Mouse (Mus musculus): ENCODE data around the gene Tfap2c. TPM values are rescaled to one million over a fixed set of nuclear protein-coding genes. Genes with fewer than 3 reads are reported as not detected.

Gene Tfap2c
- total and polyA plus RNA-seq, 3 experiments: 0.05 TPM; not detected in 2

- Histone ChIP-seq H3K4me1 (ENCODE audit: insufficient read depth, low read depth, low read length) (no peaks in the 10 kb centered on the region), H3K27me3 (ENCODE audit: insufficient read depth, low read length) (no peaks in the 10 kb centered on the region), H3K36me3 (replicated peaks) (no peaks in the 10 kb centered on the region), H3K4me3 (ENCODE audit: low read depth, low read length) (no peak overlapping the region), H3K9me3 (replicated peaks) (peaks cover 34% of the 10 kb centered on the region)
- DNase-seq (ENCODE audit: low spot score): no peak
- TF ChIP-seq CTCF (IDR thresholded peaks at IDR 0.05; ENCODE audit: low read depth, low read length): no peak
- TF ChIP-seq TAL1 (conservative IDR thresholded peaks at IDR 0.05; ENCODE audit: low read depth, low read length): no peak
- TF ChIP-seq POLR2AphosphoS5 (IDR thresholded peaks at IDR 0.05; ENCODE audit: insufficient replicate concordance, low read depth, low read length): no peak
- TF ChIP-seq GATA2 (IDR thresholded peaks at IDR 0.05; ENCODE audit: borderline replicate concordance, low read depth, low read length): no peak
- no peak for TF ChIP-seq GATA1 (IDR thresholded peaks at IDR 0.05; ENCODE audit: borderline replicate concordance, low read length)
- no peak for ATAC-seq (ENCODE audit: extremely low read depth, insufficient number of reproducible peaks, low FRiP score, poor library complexity, severe bottlenecking)
Observed at GRCm38 (mm10) chr2:172558674-172559468, 9.5 kb downstream of the Tfap2c start.

DNA sequence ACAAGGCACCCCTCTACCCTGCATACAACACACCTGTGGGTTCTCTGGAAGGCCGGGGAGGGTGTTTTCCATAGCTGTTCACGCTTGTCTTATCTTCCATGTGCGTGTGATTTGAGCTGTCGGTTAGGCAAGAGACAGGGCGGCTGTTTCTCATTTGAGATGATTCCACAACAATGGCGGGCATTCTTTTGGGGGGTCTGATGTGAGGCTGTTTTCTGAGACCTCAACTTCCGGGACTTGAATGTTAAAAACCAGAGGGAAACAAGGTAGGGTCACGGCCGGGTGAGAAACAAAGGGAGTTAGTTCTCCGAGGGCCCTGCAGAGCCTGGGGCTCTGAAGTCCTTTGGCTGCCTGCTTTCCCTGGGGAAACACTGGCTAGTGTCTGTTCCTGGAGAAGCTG, 11.6 kb downstream of the Tfap2c start:
- Histone ChIP-seq H3K4me3 (ENCODE audit: low read depth, low read length) (no peak overlapping the region), H3K4me1 (ENCODE audit: insufficient read depth, low read depth, low read length) (no peaks in the 10 kb centered on the region), H3K27me3 (ENCODE audit: insufficient read depth, low read length) (no peaks in the 10 kb centered on the region), H3K36me3 (replicated peaks) (no peaks in the 10 kb centered on the region), H3K9me3 (replicated peaks) (peaks cover 23% of the 10 kb centered on the region)
- DNase-seq (ENCODE audit: low spot score) (no peak), ATAC-seq (ENCODE audit: extremely low read depth, insufficient number of reproducible peaks, low FRiP score, poor library complexity, severe bottlenecking) (no peak)
- TF ChIP-seq CTCF (IDR thresholded peaks at IDR 0.05; ENCODE audit: low read depth, low read length) (no peak), TAL1 (conservative IDR thresholded peaks at IDR 0.05; ENCODE audit: low read depth, low read length) (no peak), GATA2 (IDR thresholded peaks at IDR 0.05; ENCODE audit: borderline replicate concordance, low read depth, low read length) (no peak), GATA1 (IDR thresholded peaks at IDR 0.05; ENCODE audit: borderline replicate concordance, low read length) (no peak), POLR2AphosphoS5 (IDR thresholded peaks at IDR 0.05; ENCODE audit: insufficient replicate concordance, low read depth, low read length) (no peak)

- Histone ChIP-seq H3K4me1 (ENCODE audit: insufficient read depth, low read depth, low read length) (no peaks in the 10 kb centered on the region), H3K27me3 (ENCODE audit: insufficient read depth, low read length) (no peaks in the 10 kb centered on the region), H3K36me3 (replicated peaks) (no peaks in the 10 kb centered on the region), H3K9me3 (replicated peaks) (peaks cover 6% of the 10 kb centered on the region; the same call in 1 of the 2 replicates), H3K4me3 (ENCODE audit: low read depth, low read length) (no peak overlapping the region)
- no peak for DNase-seq (ENCODE audit: low spot score)
- TF ChIP-seq TAL1 (conservative IDR thresholded peaks at IDR 0.05; ENCODE audit: low read depth, low read length): no peak
- no peak for TF ChIP-seq CTCF (IDR thresholded peaks at IDR 0.05; ENCODE audit: low read depth, low read length)
- no peak for TF ChIP-seq POLR2AphosphoS5 (IDR thresholded peaks at IDR 0.05; ENCODE audit: insufficient replicate concordance, low read depth, low read length)
- no peak for TF ChIP-seq GATA2 (IDR thresholded peaks at IDR 0.05; ENCODE audit: borderline replicate concordance, low read depth, low read length)
- TF ChIP-seq GATA1 (IDR thresholded peaks at IDR 0.05; ENCODE audit: borderline replicate concordance, low read length): no peak
- no peak for ATAC-seq (ENCODE audit: extremely low read depth, insufficient number of reproducible peaks, low FRiP score, poor library complexity, severe bottlenecking)
Observed at GRCm38 (mm10) chr2:172567835-172568234, 18.4 kb downstream of the Tfap2c start.

DNA sequence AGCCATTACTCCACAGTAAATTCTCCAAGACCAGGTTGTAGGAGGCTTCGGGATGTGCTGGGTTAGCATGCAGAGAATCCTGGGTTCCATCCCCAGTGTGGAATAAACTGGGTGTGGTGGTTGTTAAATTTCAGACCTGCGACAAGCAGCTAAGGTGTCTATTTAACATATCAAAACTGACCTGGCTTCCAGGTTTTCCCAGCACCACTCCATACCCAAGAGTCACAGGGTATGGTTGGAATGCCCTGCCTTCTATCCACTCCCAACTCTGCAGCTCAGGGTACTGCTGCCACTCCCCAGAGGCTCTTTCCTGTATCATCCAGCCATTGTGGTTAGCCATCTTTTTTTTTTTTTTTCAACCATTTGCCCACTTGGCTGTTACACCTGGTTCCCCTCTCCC, 19.1 kb downstream of the Tfap2c start:
- DNase-seq (ENCODE audit: low spot score): no peak
- no peak for ATAC-seq (ENCODE audit: extremely low read depth, insufficient number of reproducible peaks, low FRiP score, poor library complexity, severe bottlenecking)
- TF ChIP-seq GATA2 (IDR thresholded peaks at IDR 0.05; ENCODE audit: borderline replicate concordance, low read depth, low read length): no peak
- TF ChIP-seq POLR2AphosphoS5 (IDR thresholded peaks at IDR 0.05; ENCODE audit: insufficient replicate concordance, low read depth, low read length): no peak
- TF ChIP-seq GATA1 (IDR thresholded peaks at IDR 0.05; ENCODE audit: borderline replicate concordance, low read length): no peak
- no peak for TF ChIP-seq CTCF (IDR thresholded peaks at IDR 0.05; ENCODE audit: low read depth, low read length)
- no peak for TF ChIP-seq TAL1 (conservative IDR thresholded peaks at IDR 0.05; ENCODE audit: low read depth, low read length)
- Histone ChIP-seq H3K9me3 (replicated peaks) (peaks cover 8% of the 10 kb centered on the region; the same call in 1 of the 2 replicates), H3K27me3 (ENCODE audit: insufficient read depth, low read length) (peaks cover 3% of the 10 kb centered on the region; the same call in 1 of the 2 replicates), H3K4me1 (ENCODE audit: insufficient read depth, low read depth, low read length) (no peaks in the 10 kb centered on the region), H3K36me3 (replicated peaks) (no peaks in the 10 kb centered on the region), H3K4me3 (ENCODE audit: low read depth, low read length) (no peak overlapping the region)

DNA sequence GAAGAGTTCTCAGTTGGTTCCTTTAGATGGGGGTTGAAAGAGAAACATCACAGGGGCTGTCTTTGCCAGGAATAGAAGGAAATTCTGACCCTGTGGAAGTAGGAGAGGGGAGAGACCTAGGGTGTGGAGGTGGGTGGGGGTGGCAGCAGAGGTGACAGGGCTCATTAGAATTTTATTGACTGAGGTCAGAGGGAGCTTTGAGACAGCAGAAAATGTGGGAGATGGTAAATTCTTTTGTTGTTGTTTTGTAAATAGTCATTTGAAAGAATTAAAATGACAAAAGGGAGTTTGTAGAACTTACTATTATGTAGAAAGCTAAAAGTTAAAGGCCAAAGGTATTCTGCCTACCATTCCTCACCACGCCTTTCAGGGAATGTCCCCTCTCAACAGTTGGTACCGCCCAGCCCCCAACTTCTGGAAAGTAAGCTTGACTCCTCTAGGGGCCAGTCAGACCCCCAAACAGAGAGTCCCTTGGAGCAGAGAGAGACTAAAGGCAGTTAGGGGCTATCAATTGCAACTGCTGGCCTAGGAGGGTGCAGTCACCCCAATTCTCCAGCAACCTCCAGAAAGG, 27.9 kb downstream of the Tfap2c start:
- no peak for DNase-seq (ENCODE audit: low spot score)

GRCm38 (mm10) chr2:172579221-172579620, 29.8 kb downstream of the Tfap2c start:
- no peak overlapping the region for H3K4me3 ChIP-seq (ENCODE audit: low read depth, low read length)
- DNase-seq (ENCODE audit: low spot score): no peak
- ATAC-seq (ENCODE audit: extremely low read depth, insufficient number of reproducible peaks, low FRiP score, poor library complexity, severe bottlenecking): no peak
- peaks cover 7% of the 10 kb centered on the region for H3K4me1 ChIP-seq (ENCODE audit: insufficient read depth, low read depth, low read length)
- TF ChIP-seq GATA1 (IDR thresholded peaks at IDR 0.05; ENCODE audit: borderline replicate concordance, low read length) (no peak), GATA2 (IDR thresholded peaks at IDR 0.05; ENCODE audit: borderline replicate concordance, low read depth, low read length) (no peak), POLR2AphosphoS5 (IDR thresholded peaks at IDR 0.05; ENCODE audit: insufficient replicate concordance, low read depth, low read length) (no peak), CTCF (IDR thresholded peaks at IDR 0.05; ENCODE audit: low read depth, low read length) (no peak), TAL1 (conservative IDR thresholded peaks at IDR 0.05; ENCODE audit: low read depth, low read length) (no peak)
- no peaks in the 10 kb centered on the region for H3K36me3 ChIP-seq (replicated peaks)
- peaks cover 7% of the 10 kb centered on the region; the same call in 1 of the 2 replicates for H3K9me3 ChIP-seq (replicated peaks)
- H3K27me3 ChIP-seq (ENCODE audit: insufficient read depth, low read length): peaks cover 8% of the 10 kb centered on the region; the same call in 1 of the 2 replicates

More for the DNA sequence above, 27.9 kb downstream of the Tfap2c start:
- ATAC-seq (ENCODE audit: extremely low read depth, insufficient number of reproducible peaks, low FRiP score, poor library complexity, severe bottlenecking): no peak
- no peak for TF ChIP-seq TAL1 (conservative IDR thresholded peaks at IDR 0.05; ENCODE audit: low read depth, low read length)
- TF ChIP-seq GATA1 (IDR thresholded peaks at IDR 0.05; ENCODE audit: borderline replicate concordance, low read length): no peak
- H3K36me3 ChIP-seq (replicated peaks): no peaks in the 10 kb centered on the region
- peaks cover 11% of the 10 kb centered on the region; the same call in 1 of the 2 replicates for H3K27me3 ChIP-seq (ENCODE audit: insufficient read depth, low read length)
- H3K4me3 ChIP-seq (ENCODE audit: low read depth, low read length): no peak overlapping the region
- no peaks in the 10 kb centered on the region for H3K4me1 ChIP-seq (ENCODE audit: insufficient read depth, low read depth, low read length)
- H3K9me3 ChIP-seq (replicated peaks): peaks cover 9% of the 10 kb centered on the region; the same call in 1 of the 2 replicates
